Mouse (Mus musculus): ENCODE data around the gene Kcnj6.

- TF ChIP-seq CTCF (IDR thresholded peaks at IDR 0.05; ENCODE audit: control insufficient read depth, insufficient read depth, insufficient replicate concordance, low read depth, low read length) (no peak), POLR2A (IDR thresholded peaks at IDR 0.05; ENCODE audit: control insufficient read depth, low read depth, low read length) (no peak)
These were observed 12.4 kb upstream of the Kcnj6 start for GRCm38 (mm10) chr16:95009937-95010336.
